Mouse (Mus musculus): Measurements from ENCODE around the gene Sh3rf1. TPM values are rescaled to one million over a fixed set of nuclear protein-coding genes. Genes with fewer than 3 reads are reported as not detected.

Gene Sh3rf1
- polyA plus RNA-seq, 1 experiment: 3.8 TPM

GRCm38 (mm10) chr8:61355503-61355902 is 131.8 kb downstream of the Sh3rf1 start:
- H3K79me2 ChIP-seq (ENCODE audit: control insufficient read depth, insufficient read depth): no peaks in the 10 kb centered on the region
- H3K4me3 ChIP-seq (ENCODE audit: insufficient read depth, poor library complexity, severe bottlenecking): no peak overlapping the region
- peaks cover 11% of the 10 kb centered on the region for H3K36me3 ChIP-seq (ENCODE audit: control insufficient read depth, insufficient read depth)
- H3ac ChIP-seq (ENCODE audit: control insufficient read depth, insufficient read length, low read depth): no peak overlapping the region
- no peaks in the 10 kb centered on the region for H3K27me3 ChIP-seq (ENCODE audit: control insufficient read depth, insufficient read depth, insufficient read length)
- TF ChIP-seq MYOD1 (IDR thresholded peaks at IDR 0.05; ENCODE audit: control insufficient read depth, insufficient read length, low read depth): no peak
- TF ChIP-seq MYOG (IDR thresholded peaks at IDR 0.05; ENCODE audit: control insufficient read depth, extremely low read depth, insufficient read length): no peak
- no peak for TF ChIP-seq MAX (IDR thresholded peaks at IDR 0.05)
- no peak for TF ChIP-seq USF1 (IDR thresholded peaks at IDR 0.05; ENCODE audit: low read depth)
- no peak for TF ChIP-seq CEBPB (IDR thresholded peaks at IDR 0.05; ENCODE audit: low read depth)
- TF ChIP-seq FOSL1 (IDR thresholded peaks at IDR 0.05; ENCODE audit: insufficient read depth, low read length, poor library complexity, severe bottlenecking): no peak
- no peak for TF ChIP-seq CTCF (IDR thresholded peaks at IDR 0.05; ENCODE audit: control insufficient read depth, insufficient read depth, insufficient read length)
- no peaks in the 10 kb centered on the region for H3K79me3 ChIP-seq (ENCODE audit: low read depth)

GRCm38 (mm10) chr8:61359004-61359403 is 135.3 kb downstream of the Sh3rf1 start:
- no peaks in the 10 kb centered on the region for H3K79me3 ChIP-seq (ENCODE audit: low read depth)
- peaks cover 5% of the 10 kb centered on the region for H3K36me3 ChIP-seq (ENCODE audit: control insufficient read depth, insufficient read depth)
- no peak for TF ChIP-seq CEBPB (IDR thresholded peaks at IDR 0.05; ENCODE audit: low read depth)
- no peak for TF ChIP-seq MYOD1 (IDR thresholded peaks at IDR 0.05; ENCODE audit: control insufficient read depth, insufficient read length, low read depth)
- no peaks in the 10 kb centered on the region for H3K79me2 ChIP-seq (ENCODE audit: control insufficient read depth, insufficient read depth)
- no peaks in the 10 kb centered on the region for H3K27me3 ChIP-seq (ENCODE audit: control insufficient read depth, insufficient read depth, insufficient read length)
- no peak overlapping the region for H3ac ChIP-seq (ENCODE audit: control insufficient read depth, insufficient read length, low read depth)
- H3K4me3 ChIP-seq (ENCODE audit: insufficient read depth, poor library complexity, severe bottlenecking): no peak overlapping the region

DNA sequence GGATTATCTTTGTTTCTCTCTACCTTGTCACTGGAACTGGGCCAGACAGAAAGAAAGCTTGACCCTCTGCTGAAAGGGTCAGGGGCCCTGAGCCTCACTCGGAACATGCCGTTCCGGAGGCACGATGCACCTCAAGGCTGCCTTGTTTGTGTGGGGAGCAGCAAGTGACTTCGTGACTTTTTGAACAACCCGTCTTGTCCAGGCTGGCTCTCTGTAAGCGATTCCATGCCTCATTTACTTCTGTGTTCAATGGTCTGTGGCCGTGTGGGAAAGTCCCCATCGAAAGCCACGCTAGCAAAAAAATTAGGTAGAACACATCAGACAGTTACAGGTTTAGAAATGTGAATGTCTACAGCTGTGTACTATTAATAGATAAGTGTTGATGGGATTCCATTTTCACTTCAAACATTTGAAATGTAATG is 136.2 kb downstream of the Sh3rf1 start:
- no peak for TF ChIP-seq USF1 (IDR thresholded peaks at IDR 0.05; ENCODE audit: low read depth)
- TF ChIP-seq MYOD1 (IDR thresholded peaks at IDR 0.05; ENCODE audit: control insufficient read depth, insufficient read length, low read depth): no peak
- TF ChIP-seq MYOG (IDR thresholded peaks at IDR 0.05; ENCODE audit: control insufficient read depth, extremely low read depth, insufficient read length): no peak
- TF ChIP-seq FOSL1 (IDR thresholded peaks at IDR 0.05; ENCODE audit: insufficient read depth, low read length, poor library complexity, severe bottlenecking): no peak
- TF ChIP-seq CEBPB (IDR thresholded peaks at IDR 0.05; ENCODE audit: low read depth): no peak
- Histone ChIP-seq H3K79me2 (ENCODE audit: control insufficient read depth, insufficient read depth) (no peaks in the 10 kb centered on the region), H3K4me3 (ENCODE audit: insufficient read depth, poor library complexity, severe bottlenecking) (no peak overlapping the region), H3ac (ENCODE audit: control insufficient read depth, insufficient read length, low read depth) (no peak overlapping the region), H3K36me3 (ENCODE audit: control insufficient read depth, insufficient read depth) (peaks cover 8% of the 10 kb centered on the region), H3K79me3 (ENCODE audit: low read depth) (no peaks in the 10 kb centered on the region), H3K27me3 (ENCODE audit: control insufficient read depth, insufficient read depth, insufficient read length) (no peaks in the 10 kb centered on the region)

DNA sequence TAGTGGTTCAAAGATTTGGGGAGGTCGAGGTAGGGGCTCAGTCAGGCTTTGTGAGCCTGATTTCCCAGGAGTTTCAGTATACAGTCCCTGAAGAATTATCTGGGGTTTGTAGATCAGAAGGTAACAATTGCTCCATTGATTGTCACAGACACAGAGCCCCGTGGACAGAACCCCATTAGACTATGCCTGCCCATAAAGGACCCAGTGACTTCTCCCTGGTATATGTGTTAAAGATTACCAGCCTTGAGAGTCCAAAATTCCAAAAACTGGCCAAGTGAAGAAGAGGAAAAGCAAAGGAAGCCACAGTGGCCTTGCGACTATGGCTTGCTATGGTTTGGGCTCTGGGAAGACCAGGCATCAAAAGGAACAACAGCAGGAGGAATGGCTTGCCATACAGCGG is 136.7 kb downstream of the Sh3rf1 start:
- Histone ChIP-seq H3K79me3 (ENCODE audit: low read depth) (no peaks in the 10 kb centered on the region), H3K27me3 (ENCODE audit: control insufficient read depth, insufficient read depth, insufficient read length) (no peaks in the 10 kb centered on the region), H3K4me3 (ENCODE audit: insufficient read depth, poor library complexity, severe bottlenecking) (no peak overlapping the region), H3ac (ENCODE audit: control insufficient read depth, insufficient read length, low read depth) (no peak overlapping the region), H3K36me3 (ENCODE audit: control insufficient read depth, insufficient read depth) (peaks cover 8% of the 10 kb centered on the region), H3K79me2 (ENCODE audit: control insufficient read depth, insufficient read depth) (no peaks in the 10 kb centered on the region)
- TF ChIP-seq MYOD1 (IDR thresholded peaks at IDR 0.05; ENCODE audit: control insufficient read depth, insufficient read length, low read depth) (no peak), MYOG (IDR thresholded peaks at IDR 0.05; ENCODE audit: control insufficient read depth, extremely low read depth, insufficient read length) (no peak), USF1 (IDR thresholded peaks at IDR 0.05; ENCODE audit: low read depth) (no peak), CEBPB (IDR thresholded peaks at IDR 0.05; ENCODE audit: low read depth) (no peak), FOSL1 (IDR thresholded peaks at IDR 0.05; ENCODE audit: insufficient read depth, low read length, poor library complexity, severe bottlenecking) (no peak), CTCF (IDR thresholded peaks at IDR 0.05; ENCODE audit: control insufficient read depth, insufficient read depth, insufficient read length) (no peak), MAX (IDR thresholded peaks at IDR 0.05) (no peak)

GRCm38 (mm10) chr8:61361476-61361875 is 137.8 kb downstream of the Sh3rf1 start:
- no peak overlapping the region for H3K4me3 ChIP-seq (ENCODE audit: insufficient read depth, poor library complexity, severe bottlenecking)
- peaks cover 11% of the 10 kb centered on the region for H3K36me3 ChIP-seq (ENCODE audit: control insufficient read depth, insufficient read depth)
- no peaks in the 10 kb centered on the region for H3K79me2 ChIP-seq (ENCODE audit: control insufficient read depth, insufficient read depth)
- H3K27me3 ChIP-seq (ENCODE audit: control insufficient read depth, insufficient read depth, insufficient read length): no peaks in the 10 kb centered on the region
- H3K79me3 ChIP-seq (ENCODE audit: low read depth): no peaks in the 10 kb centered on the region
- H3ac ChIP-seq (ENCODE audit: control insufficient read depth, insufficient read length, low read depth): no peak overlapping the region
- TF ChIP-seq FOSL1 (IDR thresholded peaks at IDR 0.05; ENCODE audit: insufficient read depth, low read length, poor library complexity, severe bottlenecking): no peak
- TF ChIP-seq CEBPB (IDR thresholded peaks at IDR 0.05; ENCODE audit: low read depth): no peak
- no peak for TF ChIP-seq USF1 (IDR thresholded peaks at IDR 0.05; ENCODE audit: low read depth)
- no peak for TF ChIP-seq MAX (IDR thresholded peaks at IDR 0.05)
- no peak for TF ChIP-seq MYOG (IDR thresholded peaks at IDR 0.05; ENCODE audit: control insufficient read depth, extremely low read depth, insufficient read length)
- no peak for TF ChIP-seq MYOD1 (IDR thresholded peaks at IDR 0.05; ENCODE audit: control insufficient read depth, insufficient read length, low read depth)
- TF ChIP-seq CTCF (IDR thresholded peaks at IDR 0.05; ENCODE audit: control insufficient read depth, insufficient read depth, insufficient read length): no peak

GRCm38 (mm10) chr8:61362301-61362913 is 138.7 kb downstream of the Sh3rf1 start:
- H3K79me2 ChIP-seq (ENCODE audit: control insufficient read depth, insufficient read depth): no peaks in the 10 kb centered on the region
- H3ac ChIP-seq (ENCODE audit: control insufficient read depth, insufficient read length, low read depth): no peak overlapping the region
- H3K4me3 ChIP-seq (ENCODE audit: insufficient read depth, poor library complexity, severe bottlenecking): no peak overlapping the region
- TF ChIP-seq MAX (IDR thresholded peaks at IDR 0.05) (no peak), FOSL1 (IDR thresholded peaks at IDR 0.05; ENCODE audit: insufficient read depth, low read length, poor library complexity, severe bottlenecking) (no peak), MYOD1 (IDR thresholded peaks at IDR 0.05; ENCODE audit: control insufficient read depth, insufficient read length, low read depth) (no peak), CEBPB (IDR thresholded peaks at IDR 0.05; ENCODE audit: low read depth) (no peak), MYOG (IDR thresholded peaks at IDR 0.05; ENCODE audit: control insufficient read depth, extremely low read depth, insufficient read length) (no peak), CTCF (IDR thresholded peaks at IDR 0.05; ENCODE audit: control insufficient read depth, insufficient read depth, insufficient read length) (no peak), USF1 (IDR thresholded peaks at IDR 0.05; ENCODE audit: low read depth) (no peak)
- H3K27me3 ChIP-seq (ENCODE audit: control insufficient read depth, insufficient read depth, insufficient read length): no peaks in the 10 kb centered on the region
- peaks cover 9% of the 10 kb centered on the region for H3K36me3 ChIP-seq (ENCODE audit: control insufficient read depth, insufficient read depth)
- H3K79me3 ChIP-seq (ENCODE audit: low read depth): no peaks in the 10 kb centered on the region

Measured in C2C12 (cell line).